Mouse (Mus musculus) CH12.LX (cell line): ENCODE data around the gene Htr1d. TPM values are rescaled to one million over a fixed set of nuclear protein-coding genes. Genes with fewer than 3 reads are reported as not detected.
A peak's percentile ranks its signal among the peaks of the same experiment; 100 is the strongest.

Source experiments
- DNase-seq: peaks from one replicate; pipeline ENCODE4 v3.0.0-alpha.2; 2013; ENCODE audit errors: extremely low read depth
- H3K27ac ChIP-seq: 2 replicates; pipeline ENCODE4 v1.5.1; 2012; ENCODE audit warnings: low read depth, mild to moderate bottlenecking, control low read depth, moderate library complexity; ENCODE audit not compliant: insufficient read depth
- H3K27me3 ChIP-seq: replicated peaks from 2 replicates; pipeline ENCODE3; 2012; ENCODE audit warnings: inconsistent platforms
- H3K36me3 ChIP-seq, 2 experiments: replicated peaks in 1 of 2; 2 replicates each; pipeline versions ENCODE3 to v1.6.1; 2012; ENCODE audit warnings: inconsistent platforms in 1 of 2, low read length in 1 of 2, mild to moderate bottlenecking in 1 of 2, mixed read lengths in 1 of 2, moderate library complexity in 1 of 2; ENCODE audit not compliant: control insufficient read depth in 1 of 2, insufficient read depth in 1 of 2
- H3K4me1 ChIP-seq, 2 experiments: 2 replicates each; pipeline ENCODE4 v1.6.1; 2012; ENCODE audit warnings: inconsistent platforms in 1 of 2, moderate library complexity in 1 of 2; ENCODE audit not compliant: insufficient read depth in 2 of 2, control insufficient read depth in 1 of 2
- H3K4me2 ChIP-seq: 2 replicates; pipeline ENCODE4 v1.6.1; 2012; ENCODE audit warnings: low read depth, mild to moderate bottlenecking, control low read depth; ENCODE audit not compliant: poor library complexity, insufficient read depth, severe bottlenecking
- H3K4me3 ChIP-seq, 3 experiments: fragments of 150-350 bp in 1 of 3; sonication (generic) in 1 of 3; replicated peaks in 1 of 3; 2 replicates each; pipeline versions ENCODE3 to v1.5.1; 2011 to 2012; ENCODE audit warnings: low read depth in 2 of 3, low read length in 2 of 3, mild to moderate bottlenecking in 2 of 3, moderate library complexity in 2 of 3, control low read depth in 1 of 3, improper control_type of control experiment in 1 of 3, inconsistent platforms in 1 of 3, mixed read lengths in 1 of 3; ENCODE audit not compliant: poor library complexity in 1 of 3
- H3K79me2 ChIP-seq: replicated peaks from 2 replicates; pipeline ENCODE4 v1.6.1; 2012; ENCODE audit warnings: mild to moderate bottlenecking, moderate library complexity; ENCODE audit not compliant: control insufficient read depth, poor library complexity, insufficient read depth, severe bottlenecking; ENCODE audit errors: extremely low read depth
- H3K9ac ChIP-seq: 2 replicates; pipeline ENCODE4 v1.6.1; 2012; ENCODE audit warnings: low read depth, mild to moderate bottlenecking, control low read depth, moderate library complexity; ENCODE audit not compliant: insufficient read depth
- H3K9me3 ChIP-seq: replicated peaks from 2 replicates; pipeline ENCODE3; 2012; ENCODE audit warnings: low read length, inconsistent platforms, mixed read lengths
- BHLHE40 ChIP-seq: IDR thresholded peaks from 2 replicates; pipeline ENCODE4 v1.6.1; 2011; ENCODE audit warnings: mild to moderate bottlenecking, low read depth, low read length, improper control_type of control experiment
- CHD1 ChIP-seq: IDR thresholded peaks from 2 replicates; pipeline ENCODE4 v1.6.1; 2012; ENCODE audit warnings: low read depth, low read length, improper control_type of control experiment, inconsistent platforms
- CTCF ChIP-seq, 2 experiments: IDR thresholded peaks in 1 of 2; conservative IDR thresholded peaks in 1 of 2; 2 replicates each; pipeline ENCODE4 v1.5.1; 2011 to 2012; ENCODE audit warnings: low read depth in 2 of 2, low read length in 2 of 2, improper control_type of control experiment in 1 of 2, inconsistent platforms in 1 of 2, mild to moderate bottlenecking in 1 of 2, moderate library complexity in 1 of 2
- E2F4 ChIP-seq: IDR thresholded peaks from 2 replicates; pipeline ENCODE4 v1.6.1; 2011; ENCODE audit warnings: low read depth, low read length, improper control_type of control experiment; ENCODE audit not compliant: insufficient replicate concordance
- ETS1 ChIP-seq: conservative IDR thresholded peaks from 2 replicates; pipeline ENCODE4 v1.6.1; 2012; ENCODE audit warnings: low read depth, mild to moderate bottlenecking, inconsistent platforms, low read length, improper control_type of control experiment, moderate library complexity
- JUND ChIP-seq: conservative IDR thresholded peaks from 2 replicates; pipeline ENCODE4 v1.6.1; 2011; ENCODE audit warnings: low read depth, low read length, improper control_type of control experiment
- MAFK ChIP-seq: IDR thresholded peaks from 2 replicates; pipeline ENCODE4 v1.6.1; 2011; ENCODE audit warnings: low read length, improper control_type of control experiment; ENCODE audit not compliant: insufficient replicate concordance
- MAX ChIP-seq: IDR thresholded peaks from 2 replicates; pipeline ENCODE4 v1.6.1; 2011; ENCODE audit warnings: low read length, improper control_type of control experiment
- MXI1 ChIP-seq: IDR thresholded peaks from 2 replicates; pipeline ENCODE4 v1.6.1; 2011; ENCODE audit warnings: mild to moderate bottlenecking, low read depth, low read length, improper control_type of control experiment
- POLR2A ChIP-seq: IDR thresholded peaks from 2 replicates; pipeline ENCODE4 v1.6.1; 2011; ENCODE audit warnings: low read depth, mild to moderate bottlenecking, improper control_type of control experiment, low read length
- RAD21 ChIP-seq: IDR thresholded peaks from 2 replicates; pipeline ENCODE4 v1.6.1; 2011; ENCODE audit warnings: low read depth, mild to moderate bottlenecking, low read length, improper control_type of control experiment, moderate library complexity
- USF2 ChIP-seq: conservative IDR thresholded peaks from 2 replicates; pipeline ENCODE4 v1.6.1; 2011; ENCODE audit warnings: low read depth, low read length, improper control_type of control experiment
- ZC3H11A ChIP-seq: IDR thresholded peaks from 2 replicates; pipeline ENCODE4 v1.6.1; 2012; ENCODE audit warnings: low read depth, mild to moderate bottlenecking, inconsistent platforms, low read length, improper control_type of control experiment
- ZKSCAN1 ChIP-seq: IDR thresholded peaks from 2 replicates; pipeline ENCODE4 v1.6.1; 2012; ENCODE audit warnings: low read depth, inconsistent platforms, low read length, improper control_type of control experiment, borderline replicate concordance
- ZMIZ1 ChIP-seq: IDR thresholded peaks from 2 replicates; pipeline ENCODE4 v1.6.1; 2012; ENCODE audit warnings: low read depth, mild to moderate bottlenecking, inconsistent platforms, low read length, improper control_type of control experiment
- dilution Hi-C: fragments of 300-500 bp; cut with MboI; formaldehyde crosslinking; loops from 2 replicates; pipeline ENCODE4 v1.14.3; 2020; ENCODE audit warnings: low sequenced_read_pairs; ENCODE audit not compliant: extremely low pct_unique_long_range_greater_than_20kb, extremely low pct_ligation_motif_present
- in situ Hi-C: fragments of 300-500 bp; cut with MboI; formaldehyde crosslinking; loops from 3 replicates; pipeline ENCODE4 v1.14.3; 2019; ENCODE audit warnings: low sequenced_read_pairs, low pct_ligation_motif_present, low pct_unique_long_range_greater_than_20kb, mixed read lengths
- polyA plus RNA-seq: library from polyadenylated mRNA; unstranded; fragments of >175 nt; gene quantifications from 2 replicates; pipeline ENCODE4 v1.2.1, GENCODE M21; 2012; ENCODE audit warnings: low read depth; ENCODE audit not compliant: insufficient read length
- total RNA-seq, 2 experiments: library from RNA; depleted of rRNA; stranded (reverse); fragments of 300-350 nt in 1 of 2; fragments of >200 nt in 1 of 2; gene quantifications; 2 replicates each; pipeline ENCODE4 v1.2.3; 2012 to 2014

The Htr1d gene
- total RNA-seq (2012; rRNA removed) (not detected in 2 replicates), total RNA-seq (2014; rRNA removed) (not detected in 2 replicates), polyA plus RNA-seq (not detected in 2 replicates)

DNA sequence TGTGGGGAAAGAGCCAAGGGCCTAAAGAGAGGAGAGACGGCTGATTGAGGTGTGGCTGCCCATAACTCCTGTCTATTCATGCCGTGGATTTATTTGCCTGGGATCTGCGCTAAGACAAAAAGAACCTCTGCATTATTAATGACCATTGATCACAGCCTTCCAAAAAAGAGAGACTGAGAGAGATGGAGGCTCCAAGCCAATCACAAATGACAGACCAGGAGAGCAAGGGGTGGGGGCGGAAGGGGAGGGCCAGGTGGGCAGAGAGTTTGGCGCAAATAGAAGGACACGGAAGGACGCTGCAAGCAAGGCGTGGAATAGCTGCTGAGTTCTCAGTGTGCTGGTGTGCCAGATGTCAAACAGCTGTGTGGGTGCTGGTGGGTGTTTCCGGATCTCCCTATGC lies at the start of gene Htr1d:
Gene Htr1d (plus strand): TSS at position 301 of the 400 bp plus-strand sequence.
- in situ Hi-C loops, result no loop called here
- H3K27me3 ChIP-seq, result peaks cover 70% of the 10 kb centered on the region
- no peak within 1 kb of the TSS for H3K4me2 ChIP-seq
- no peak within 1 kb of the TSS for H3K9ac ChIP-seq
- no peaks in the 10 kb centered on the region for H3K79me2 ChIP-seq
- TF ChIP-seq RAD21, result no peak
- TF ChIP-seq ZMIZ1, result no peak
- TF ChIP-seq POLR2A, result no peak
- no peak for TF ChIP-seq BHLHE40
- no peak for TF ChIP-seq ZC3H11A
- no peak for TF ChIP-seq CTCF (conservative IDR thresholded peaks at IDR 0.05 in 1 of 2, IDR thresholded peaks at IDR 0.05 in 1 of 2; ENCODE audit: low read depth in 2 of 2, low read length in 2 of 2)
- no peak for TF ChIP-seq MXI1
- TF ChIP-seq ETS1, result no peak
- TF ChIP-seq, all 38 proteins: peak for 0
- Histone ChIP-seq H3K4me3 (no peak within 1 kb of the TSS), H3K36me3 (no peaks in the 10 kb centered on the region), H3K9me3 (no peaks in the 10 kb centered on the region), H3K27ac (no peak within 1 kb of the TSS), H3K4me1 (no peaks in the 10 kb centered on the region)
- dilution Hi-C loops, result no loop called here
- DNase-seq, result no peak

DNA sequence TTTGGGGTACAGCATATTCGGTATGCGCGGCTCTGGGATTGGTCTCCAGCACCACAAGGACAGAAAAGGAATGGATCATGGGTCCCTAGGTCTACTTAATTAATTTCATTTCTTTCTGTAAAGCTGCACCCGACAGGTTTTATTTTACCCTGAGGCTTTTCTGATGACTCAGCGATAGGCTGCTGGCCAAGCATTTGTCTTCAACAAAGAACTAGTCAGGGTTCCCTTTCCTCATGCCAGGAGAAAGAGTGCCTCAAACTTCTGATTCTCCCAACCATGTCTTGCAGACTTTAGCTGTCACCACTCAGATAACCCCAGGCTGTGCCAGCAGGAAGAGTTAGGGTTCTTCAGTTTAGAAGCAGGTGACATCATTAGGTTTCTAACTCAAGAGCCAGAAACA lies 46.3 kb upstream of the Htr1d start:
- no peak overlapping the region for H3K4me2 ChIP-seq
- TF ChIP-seq MAFK (peak; percentile 85), ZKSCAN1 (no peak)
- no peaks in the 10 kb centered on the region for H3K79me2 ChIP-seq
- dilution Hi-C loops, result no loop called here
- peaks cover 6% of the 10 kb centered on the region for H3K9me3 ChIP-seq
- H3K9ac ChIP-seq, result no peak overlapping the region
- H3K4me1 ChIP-seq, result no peaks in the 10 kb centered on the region
- in situ Hi-C loops, result no loop called here
- H3K4me3 ChIP-seq, result no peak overlapping the region
- H3K36me3 ChIP-seq, result no peaks in the 10 kb centered on the region
- DNase-seq, result no peak
- no peak overlapping the region for H3K27ac ChIP-seq
- H3K27me3 ChIP-seq, result peaks cover 32% of the 10 kb centered on the region

DNA sequence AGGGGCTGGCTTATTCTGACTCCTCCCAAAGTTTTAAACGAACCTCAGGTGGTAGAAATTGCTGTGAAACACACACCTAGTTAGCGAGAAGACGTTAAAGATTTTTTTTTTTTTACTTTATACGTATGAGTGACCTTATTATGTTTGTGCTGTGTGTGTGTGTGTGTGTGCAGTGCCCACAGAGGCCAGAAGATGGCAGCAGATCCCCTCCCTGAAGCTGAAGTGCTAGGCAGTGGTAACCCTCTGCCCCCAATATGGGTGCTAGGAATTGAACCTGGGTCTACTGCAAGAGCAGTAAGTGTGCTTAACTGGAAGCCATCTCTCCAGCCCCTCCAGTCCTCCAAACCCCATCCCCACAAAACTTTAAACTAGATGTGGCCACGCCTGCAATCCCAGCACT lies 40.3 kb upstream of the Htr1d start:
- Histone ChIP-seq H3K9ac (no peak overlapping the region), H3K4me3 (no peak overlapping the region), H3K27ac (no peak overlapping the region), H3K9me3 (peaks cover 16% of the 10 kb centered on the region), H3K36me3 (no peaks in the 10 kb centered on the region), H3K27me3 (peaks cover 25% of the 10 kb centered on the region), H3K4me2 (no peak overlapping the region), H3K79me2 (no peaks in the 10 kb centered on the region), H3K4me1 (no peaks in the 10 kb centered on the region)
- dilution Hi-C loops, result no loop called here
- in situ Hi-C loops, result loop anchor here (5.0 kb wide), 1 partner anchor 44 kb away; no protein-coding TSS in a partner anchor
- TF ChIP-seq JUND, result no peak
- TF ChIP-seq E2F4, result no peak
- TF ChIP-seq USF2, result no peak
- no peak for TF ChIP-seq CHD1
- no peak for TF ChIP-seq MAX
- DNase-seq, result no peak
